Mouse (Mus musculus) hindbrain, embryonic 12.5 days (tissue): Measurements from ENCODE around the gene Cacul1. TPM values are rescaled to one million over a fixed set of nuclear protein-coding genes. Genes with fewer than 3 reads are reported as not detected.
"Not testable (repeated sequence)": the region's sequence is repeated elsewhere in the genome, so short reads cannot be mapped to it uniquely, and the experiment has no call there.

Experiments
- ATAC-seq: fragments of 200-750 bp; cut with Nextera tagmentation; 2 replicates; pipeline ENCODE4 v1.8.0; 2017; ENCODE audit warnings: moderate TSS enrichment; ENCODE audit not compliant: low FRiP score
- H3K27ac ChIP-seq: fragments of 300-500 bp; sonication (generic); 2 replicates; pipeline ENCODE4 v1.5.1; 2016; ENCODE audit warnings: mild to moderate bottlenecking
- H3K27me3 ChIP-seq: fragments of 300-500 bp; sonication (generic); 2 replicates; pipeline ENCODE4 v1.6.1; 2016; ENCODE audit warnings: mild to moderate bottlenecking
- H3K36me3 ChIP-seq: fragments of 300-500 bp; sonication (generic); 2 replicates; pipeline ENCODE4 v1.6.1; 2016; ENCODE audit warnings: mild to moderate bottlenecking
- H3K4me1 ChIP-seq: fragments of 300-500 bp; sonication (generic); 2 replicates; pipeline ENCODE4 v1.6.1; 2016
- H3K4me2 ChIP-seq: fragments of 300-500 bp; sonication (generic); replicated peaks from 2 replicates; pipeline ENCODE4 v1.6.1; 2016; ENCODE audit warnings: mild to moderate bottlenecking
- H3K4me3 ChIP-seq: fragments of 300-500 bp; sonication (generic); 2 replicates; pipeline ENCODE4 v1.5.1; 2016; ENCODE audit warnings: mild to moderate bottlenecking
- H3K9ac ChIP-seq: fragments of 300-500 bp; sonication (generic); 2 replicates; pipeline ENCODE4 v1.6.1; 2016; ENCODE audit warnings: mild to moderate bottlenecking, moderate library complexity
- H3K9me3 ChIP-seq: fragments of 300-500 bp; sonication (generic); replicated peaks from 2 replicates; pipeline ENCODE4 v1.6.1; 2016; ENCODE audit warnings: mild to moderate bottlenecking
- WGBS: fragments of 180-500 bp; shearing (Covaris S2); methylation state at CpG from one replicate; pipeline ENCODE4 v1.1.7; 2016; 5-methylcytosine and 5-hydroxymethylcytosine counted together
- polyA plus RNA-seq: library from polyadenylated mRNA; unstranded; fragments of >200 nt; fragmentation: Nextera tagmentation; extraction: Ambion mirVana; gene quantifications from 2 replicates; pipeline ENCODE4 v1.2.1, GENCODE M21; 2016

The Cacul1 gene
- 35.7 and 41.7 TPM in 2 replicates for polyA plus RNA-seq

DNA sequence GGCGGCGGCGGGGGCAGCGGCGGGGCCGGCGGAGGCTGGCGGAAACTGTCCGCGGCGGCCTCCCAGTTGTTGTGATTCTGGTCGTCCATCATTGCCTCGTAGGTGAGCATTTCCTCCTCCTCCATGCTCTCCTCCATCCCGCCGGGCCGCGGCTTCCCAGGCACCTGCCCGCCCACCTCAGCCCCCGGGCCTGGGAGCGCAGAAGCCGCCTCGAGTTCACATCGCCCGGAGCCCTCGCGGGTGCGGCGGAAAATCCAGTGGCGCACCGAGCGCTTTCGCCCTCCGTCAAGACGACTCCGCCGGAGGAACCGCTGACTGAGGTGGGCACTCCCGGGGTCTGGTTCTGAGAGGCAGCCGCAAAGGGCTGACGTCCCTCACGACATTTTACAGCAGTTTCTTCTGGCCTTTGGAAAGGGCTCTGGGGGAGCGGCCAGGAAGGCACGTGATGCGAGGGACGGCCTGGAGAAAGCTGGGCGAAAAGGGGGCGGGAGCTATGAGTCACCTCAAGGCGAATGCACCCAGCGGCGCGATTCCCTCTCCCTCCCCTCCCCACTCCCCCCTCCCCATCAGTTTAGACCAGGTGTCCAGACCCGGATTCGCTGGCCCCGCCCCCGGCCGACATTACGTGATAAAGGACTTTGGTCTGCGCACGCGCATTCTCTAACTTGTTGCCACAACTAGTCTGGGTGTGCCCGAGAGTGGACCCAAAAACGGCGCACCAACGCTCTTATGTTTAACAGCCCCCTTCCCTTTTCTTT is at the start of gene Cacul1:
Gene Cacul1 (minus strand): TSS at position 444 of the 758 bp plus-strand sequence.
- Histone ChIP-seq H3K36me3 (no peaks in the 10 kb centered on the region), H3K4me3 (peak within 1 kb of the TSS; percentile 98), H3K27ac (peak within 1 kb of the TSS; percentile 91), H3K4me1 (peaks cover 19% of the 10 kb centered on the region), H3K27me3 (no peaks in the 10 kb centered on the region), H3K4me2 (peak within 1 kb of the TSS; percentile 82), H3K9ac (peak within 1 kb of the TSS; percentile 97), H3K9me3 (no peaks in the 10 kb centered on the region)
- ATAC-seq: peak; percentile 96
- 1% methylated on average over 60 of the region's 64 CpGs for WGBS

DNA sequence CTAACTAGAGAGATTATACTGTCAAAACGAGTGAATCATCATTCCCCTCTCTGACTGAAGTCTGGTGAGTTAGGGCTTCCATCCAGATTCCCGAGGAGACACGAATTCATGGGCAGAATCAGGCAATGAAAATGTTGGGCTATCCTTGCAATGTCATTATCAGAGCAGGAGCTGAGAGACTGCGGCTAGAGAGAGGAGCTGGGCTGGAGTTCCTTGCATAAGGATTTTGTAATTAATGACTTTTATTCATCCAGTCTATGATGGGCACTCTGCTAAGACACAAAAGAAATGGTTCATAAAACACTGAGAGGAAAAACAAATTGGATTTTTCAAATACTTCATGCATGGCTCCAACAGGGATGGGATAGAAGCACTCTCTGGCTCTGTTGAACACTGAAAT is 38.6 kb upstream of the Cacul1 start:
- Histone ChIP-seq H3K9ac (no peak overlapping the region), H3K4me1 (no peaks in the 10 kb centered on the region), H3K36me3 (no peaks in the 10 kb centered on the region), H3K4me3 (no peak overlapping the region), H3K27me3 (no peaks in the 10 kb centered on the region), H3K9me3 (no peaks in the 10 kb centered on the region), H3K27ac (no peak overlapping the region), H3K4me2 (no peak overlapping the region)
- 76% methylated on average over 4 of the region's 4 CpGs for WGBS
- ATAC-seq: no peak

GRCm38 (mm10) chr19:60617007-60617406 is 36.2 kb upstream of the Cacul1 start:
- Histone ChIP-seq H3K4me3 (no peak overlapping the region), H3K4me2 (no peak overlapping the region), H3K27me3 (no peaks in the 10 kb centered on the region), H3K4me1 (no peaks in the 10 kb centered on the region), H3K36me3 (no peaks in the 10 kb centered on the region), H3K27ac (no peak overlapping the region), H3K9me3 (no peaks in the 10 kb centered on the region), H3K9ac (no peak overlapping the region)
- ATAC-seq: no peak
- 29% methylated on average over 1 of the region's 1 CpGs for WGBS

GRCm38 (mm10) chr19:60615470-60616200 is 34.8 kb upstream of the Cacul1 start:
- no peak overlapping the region for H3K4me2 ChIP-seq
- ATAC-seq: no peak
- H3K9ac ChIP-seq: no peak overlapping the region
- H3K36me3 ChIP-seq: no peaks in the 10 kb centered on the region
- H3K9me3 ChIP-seq: no peaks in the 10 kb centered on the region
- no peaks in the 10 kb centered on the region for H3K27me3 ChIP-seq
- WGBS: 81% methylated on average over 5 of the region's 5 CpGs
- H3K4me1 ChIP-seq: no peaks in the 10 kb centered on the region; the same call in 1 of the 2 replicates
- no peak overlapping the region for H3K4me3 ChIP-seq
- no peak overlapping the region for H3K27ac ChIP-seq

- Histone ChIP-seq H3K9ac (no peak overlapping the region), H3K36me3 (no peaks in the 10 kb centered on the region), H3K9me3 (no peaks in the 10 kb centered on the region), H3K27me3 (no peaks in the 10 kb centered on the region), H3K4me3 (no peak overlapping the region), H3K27ac (no peak overlapping the region), H3K4me2 (no peak overlapping the region), H3K4me1 (no peaks in the 10 kb centered on the region; the same call in 1 of the 2 replicates)
- 45% methylated on average over 12 of the region's 12 CpGs for WGBS
- no peak for ATAC-seq
These were observed 30.8 kb upstream of the Cacul1 start for GRCm38 (mm10) chr19:60611525-60612215.

GRCm38 (mm10) chr19:60608766-60609165 is 27.9 kb upstream of the Cacul1 start:
- Histone ChIP-seq H3K4me2 (no peak overlapping the region), H3K27ac (no peak overlapping the region), H3K9ac (no peak overlapping the region), H3K4me1 (no peaks in the 10 kb centered on the region; the same call in 1 of the 2 replicates), H3K36me3 (no peaks in the 10 kb centered on the region), H3K9me3 (no peaks in the 10 kb centered on the region), H3K4me3 (no peak overlapping the region), H3K27me3 (no peaks in the 10 kb centered on the region)
- 29% methylated on average over 5 of the region's 5 CpGs for WGBS
- ATAC-seq: no peak

GRCm38 (mm10) chr19:60603586-60603985 is 22.8 kb upstream of the Cacul1 start:
- Histone ChIP-seq H3K27me3 (no peaks in the 10 kb centered on the region), H3K4me1 (no peaks in the 10 kb centered on the region), H3K4me3 (no peak overlapping the region), H3K27ac (no peak overlapping the region), H3K9me3 (no peaks in the 10 kb centered on the region), H3K9ac (no peak overlapping the region), H3K36me3 (no peaks in the 10 kb centered on the region), H3K4me2 (no peak overlapping the region)
- 85% methylated on average over 3 of the region's 3 CpGs for WGBS
- no peak for ATAC-seq

DNA sequence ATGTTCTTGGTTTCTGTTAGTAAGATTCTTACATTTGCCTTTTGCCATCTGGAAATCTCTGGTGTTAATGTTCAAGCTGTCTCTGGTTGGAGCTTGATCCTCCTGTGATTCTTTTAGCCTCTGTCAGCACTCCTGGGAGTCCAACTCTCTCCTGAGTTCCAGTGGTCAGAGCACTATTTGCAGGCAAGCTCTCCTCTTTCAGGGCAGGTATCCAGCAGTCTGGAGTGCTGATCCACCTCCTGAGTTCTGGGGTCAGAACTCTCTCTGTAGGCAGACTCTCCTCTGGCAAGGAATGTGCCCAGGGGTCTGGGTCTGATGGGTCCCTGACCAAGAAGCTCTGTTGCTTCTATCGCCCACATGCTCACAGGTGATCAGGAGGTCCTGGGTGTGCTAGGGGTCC is 21.2 kb upstream of the Cacul1 start:
- not testable (repeated sequence) for H3K36me3 ChIP-seq, H3K27me3 ChIP-seq, H3K4me3 ChIP-seq, H3K9ac ChIP-seq, H3K4me1 ChIP-seq, H3K4me2 ChIP-seq, H3K9me3 ChIP-seq, ATAC-seq, H3K27ac ChIP-seq
- 86% methylated on average over 1 of the region's 1 CpGs for WGBS

GRCm38 (mm10) chr19:60598025-60598697 is 17.3 kb upstream of the Cacul1 start:
- Histone ChIP-seq H3K27me3 (no peaks in the 10 kb centered on the region), H3K4me2 (no peak overlapping the region), H3K9ac (no peak overlapping the region), H3K27ac (no peak overlapping the region), H3K4me1 (no peaks in the 10 kb centered on the region), H3K9me3 (no peaks in the 10 kb centered on the region), H3K4me3 (no peak overlapping the region), H3K36me3 (no peaks in the 10 kb centered on the region)
- WGBS: 88% methylated on average over 8 of the region's 8 CpGs
- no peak for ATAC-seq

DNA sequence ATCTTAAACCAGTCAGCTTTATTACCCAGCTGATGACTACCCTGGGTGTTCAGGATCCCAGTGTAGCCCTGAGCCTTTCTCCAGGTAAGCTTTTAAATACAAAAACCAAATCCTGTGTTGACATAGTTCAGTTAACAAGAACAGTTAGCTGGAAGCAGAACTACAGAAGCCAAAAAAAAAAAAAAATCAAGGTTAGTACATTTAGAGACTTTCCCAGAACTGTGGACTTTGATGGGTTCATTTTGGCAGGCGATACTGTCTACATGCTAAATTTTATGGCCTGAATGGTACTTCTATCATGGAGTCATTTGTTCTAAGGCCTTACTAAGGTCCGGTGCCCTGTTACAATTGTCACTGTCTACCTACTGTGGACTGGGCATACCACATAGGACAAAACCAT is 8.8 kb upstream of the Cacul1 start:
- Histone ChIP-seq H3K4me3 (no peak overlapping the region), H3K4me1 (no peaks in the 10 kb centered on the region), H3K4me2 (no peak overlapping the region), H3K27me3 (no peaks in the 10 kb centered on the region), H3K36me3 (no peaks in the 10 kb centered on the region), H3K9me3 (no peaks in the 10 kb centered on the region), H3K27ac (no peak overlapping the region), H3K9ac (no peak overlapping the region)
- 93% methylated on average over 2 of the region's 2 CpGs for WGBS
- ATAC-seq: no peak

- no peaks in the 10 kb centered on the region for H3K36me3 ChIP-seq
- no peak for ATAC-seq
- 67% methylated on average over 5 of the region's 5 CpGs for WGBS
These were observed 5.8 kb upstream of the Cacul1 start for GRCm38 (mm10) chr19:60586652-60587051.

DNA sequence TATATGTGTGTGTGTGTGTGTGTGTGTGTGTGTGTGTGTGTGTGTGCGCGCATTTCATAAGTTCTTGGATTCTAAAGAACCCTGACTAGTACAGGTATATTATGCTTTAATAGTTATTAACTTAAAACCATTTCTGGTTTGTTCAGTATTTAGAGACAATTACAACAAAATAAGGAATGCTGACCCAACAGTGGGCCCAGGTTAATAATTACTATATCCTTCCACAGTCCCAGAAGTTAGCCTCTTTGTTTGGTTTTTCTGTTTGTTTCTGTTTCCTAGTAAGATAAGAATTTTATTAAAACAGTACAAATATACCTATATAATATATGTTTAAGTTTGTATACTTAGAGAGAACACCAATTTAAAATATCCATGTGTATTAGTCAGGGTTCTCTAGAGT is 2.4 kb upstream of the Cacul1 start:
- Histone ChIP-seq H3K4me3 (no peak overlapping the region), H3K27ac (no peak overlapping the region), H3K36me3 (no peaks in the 10 kb centered on the region), H3K9me3 (no peaks in the 10 kb centered on the region), H3K4me2 (no peak overlapping the region), H3K27me3 (no peaks in the 10 kb centered on the region), H3K4me1 (peaks cover 11% of the 10 kb centered on the region), H3K9ac (no peak overlapping the region)
- 100% methylated on average over 2 of the region's 2 CpGs for WGBS
- no peak for ATAC-seq

More at GRCm38 (mm10) chr19:60586652-60587051, 5.8 kb upstream of the Cacul1 start:
- Histone ChIP-seq H3K9ac (no peak overlapping the region), H3K27ac (no peak overlapping the region), H3K4me1 (no peaks in the 10 kb centered on the region), H3K27me3 (no peaks in the 10 kb centered on the region), H3K4me3 (no peak overlapping the region), H3K9me3 (no peaks in the 10 kb centered on the region), H3K4me2 (no peak overlapping the region)
